Mouse (Mus musculus) spleen, postnatal 4 days (tissue): Measurements from ENCODE around the gene Prkar2b.
A peak's percentile ranks its signal among the peaks of the same experiment; 100 is the strongest.

Source experiments
- DNase-seq, 2 experiments: peaks; one replicate each; pipeline ENCODE4 v3.0.0; 2022; ENCODE audit warnings: low spot score in 2 of 2

Gene Prkar2b

GRCm38 (mm10) chr12:31967536-31967935 lies 93.6 kb downstream of the Prkar2b start:
- DNase-seq = peak in 1 of 2 experiments; percentile 58

- peak in 1 of 2 experiments; percentile 33 for DNase-seq
These were observed 94.7 kb downstream of the Prkar2b start for GRCm38 (mm10) chr12:31966405-31966804.

GRCm38 (mm10) chr12:31965517-31966212 lies 95.4 kb downstream of the Prkar2b start:
- no peak for DNase-seq

GRCm38 (mm10) chr12:31964074-31964473 lies 97.0 kb downstream of the Prkar2b start:
- DNase-seq = no peak

- no peak for DNase-seq
These were observed 105.3 kb downstream of the Prkar2b start for GRCm38 (mm10) chr12:31955843-31956242.

GRCm38 (mm10) chr12:31950659-31951031 lies 110.5 kb downstream of the Prkar2b start:
- DNase-seq = peak in 1 of 2 experiments; percentile 83

- peak; percentile 94 to 96 for DNase-seq
These were observed 111.1 kb downstream of the Prkar2b start, which contains the start of gene Hbp1 for GRCm38 (mm10) chr12:31949759-31950658. Gene Hbp1 (minus strand): TSS chr12:31950535.

- peak; percentile 85 to 92 for DNase-seq
These were observed 111.8 kb downstream of the Prkar2b start for GRCm38 (mm10) chr12:31949193-31949741.

- DNase-seq = no peak
These were observed 112.7 kb downstream of the Prkar2b start for GRCm38 (mm10) chr12:31948101-31949000.

- DNase-seq = peak in 1 of 2 experiments; percentile 43
These were observed 113.6 kb downstream of the Prkar2b start for GRCm38 (mm10) chr12:31947476-31947875.

- DNase-seq = no peak
These were observed 116.7 kb downstream of the Prkar2b start for GRCm38 (mm10) chr12:31944405-31944804.

GRCm38 (mm10) chr12:31943020-31943654 lies 118.0 kb downstream of the Prkar2b start:
- DNase-seq = no peak

- no peak for DNase-seq
These were observed 122.1 kb downstream of the Prkar2b start for GRCm38 (mm10) chr12:31939026-31939425.

GRCm38 (mm10) chr12:31938391-31938997 lies 122.6 kb downstream of the Prkar2b start:
- no peak for DNase-seq

- no peak for DNase-seq
These were observed 123.5 kb downstream of the Prkar2b start for GRCm38 (mm10) chr12:31937613-31938012.

GRCm38 (mm10) chr12:31936657-31937300 lies 124.3 kb downstream of the Prkar2b start:
- no peak for DNase-seq

- no peak for DNase-seq
These were observed 129.3 kb downstream of the Prkar2b start for GRCm38 (mm10) chr12:31931818-31932217.

- DNase-seq = no peak
These were observed 132.6 kb downstream of the Prkar2b start for GRCm38 (mm10) chr12:31928498-31928897.

- DNase-seq = peak; percentile 60 to 83
These were observed 134.4 kb downstream of the Prkar2b start for GRCm38 (mm10) chr12:31926661-31927061.

- no peak for DNase-seq
These were observed 135.8 kb downstream of the Prkar2b start for GRCm38 (mm10) chr12:31925343-31925742.
